Mouse (Mus musculus): ENCODE data around the gene Acsm1. TPM values are rescaled to one million over a fixed set of nuclear protein-coding genes. Genes with fewer than 3 reads are reported as not detected.
"Not testable (repeated sequence)": the region's sequence is repeated elsewhere in the genome, so short reads cannot be mapped to it uniquely, and the experiment has no call there.

Acsm1 gene
- not detected in 2 replicates for polyA plus RNA-seq (2015; fragmentation: Nextera tagmentation; extraction: Ambion mirVana)

GRCm38 (mm10) chr7:119606664-119607076 lies at the start of gene Acsm1:
TSS of gene Acsm1 (plus strand) at chr7:119607026.
- Histone ChIP-seq H3K9me3 (no peaks in the 10 kb centered on the region), H3K36me3 (no peaks in the 10 kb centered on the region), H3K4me1 (replicated peaks) (no peaks in the 10 kb centered on the region), H3K4me3 (no peak within 1 kb of the TSS), H3K27me3 (no peaks in the 10 kb centered on the region), H3K27ac (replicated peaks) (no peak within 1 kb of the TSS), H3K9ac (no peak within 1 kb of the TSS), H3K4me2 (no peak within 1 kb of the TSS)
- ATAC-seq (ENCODE audit: low read depth) = no peak
- 89% methylated on average over 5 of the region's 5 CpGs for WGBS

GRCm38 (mm10) chr7:119559789-119560451 lies 46.9 kb upstream of the Acsm1 start:
- Histone ChIP-seq H3K36me3 (no peaks in the 10 kb centered on the region), H3K4me2 (no peak overlapping the region), H3K9me3 (no peaks in the 10 kb centered on the region), H3K4me1 (replicated peaks) (no peaks in the 10 kb centered on the region), H3K9ac (no peak overlapping the region), H3K4me3 (no peak overlapping the region), H3K27me3 (no peaks in the 10 kb centered on the region), H3K27ac (replicated peaks) (no peak overlapping the region)
- no peak for ATAC-seq (ENCODE audit: low read depth)
- WGBS = 73% methylated on average over 3 of the region's 3 CpGs

- Histone ChIP-seq H3K4me1 (replicated peaks) (no peaks in the 10 kb centered on the region), H3K36me3 (no peaks in the 10 kb centered on the region), H3K4me2 (no peak overlapping the region), H3K9me3 (no peaks in the 10 kb centered on the region), H3K4me3 (no peak overlapping the region), H3K9ac (no peak overlapping the region), H3K27me3 (no peaks in the 10 kb centered on the region), H3K27ac (replicated peaks) (no peak overlapping the region)
- ATAC-seq (ENCODE audit: low read depth) = no peak
- WGBS = 85% methylated on average over 3 of the region's 3 CpGs
These were observed 46.4 kb upstream of the Acsm1 start for GRCm38 (mm10) chr7:119560452-119560835.

- H3K27me3 ChIP-seq = no peaks in the 10 kb centered on the region
- ATAC-seq (ENCODE audit: low read depth) = no peak
- H3K4me1 ChIP-seq (replicated peaks) = no peaks in the 10 kb centered on the region
- no peaks in the 10 kb centered on the region for H3K9me3 ChIP-seq
- H3K4me3 ChIP-seq = no peak overlapping the region
- 57% methylated on average over 4 of the region's 4 CpGs for WGBS
- no peak overlapping the region for H3K27ac ChIP-seq (replicated peaks)
- no peak overlapping the region for H3K4me2 ChIP-seq
- no peak overlapping the region for H3K9ac ChIP-seq
- no peaks in the 10 kb centered on the region for H3K36me3 ChIP-seq
These were observed 45.4 kb upstream of the Acsm1 start for GRCm38 (mm10) chr7:119561441-119561840.

GRCm38 (mm10) chr7:119562476-119562875 lies 44.4 kb upstream of the Acsm1 start:
- not testable (repeated sequence) for H3K4me1 ChIP-seq (replicated peaks); ATAC-seq (ENCODE audit: low read depth); H3K36me3 ChIP-seq; H3K9me3 ChIP-seq; H3K4me3 ChIP-seq; H3K9ac ChIP-seq; H3K27ac ChIP-seq (replicated peaks); H3K4me2 ChIP-seq; H3K27me3 ChIP-seq
- 92% methylated on average over 2 of the region's 2 CpGs for WGBS

GRCm38 (mm10) chr7:119594530-119595107 lies 12.2 kb upstream of the Acsm1 start:
- 75% methylated on average over 3 of the region's 3 CpGs for WGBS
- H3K27ac ChIP-seq (replicated peaks) = no peak overlapping the region

GRCm38 (mm10) chr7:119595306-119595705 lies 11.5 kb upstream of the Acsm1 start:
- 28% methylated on average over 1 of the region's 1 CpGs for WGBS

More at GRCm38 (mm10) chr7:119594530-119595107, 12.2 kb upstream of the Acsm1 start:
- no peaks in the 10 kb centered on the region for H3K27me3 ChIP-seq
- H3K9me3 ChIP-seq = no peaks in the 10 kb centered on the region
- ATAC-seq (ENCODE audit: low read depth) = no peak
- H3K4me2 ChIP-seq = no peak overlapping the region
- H3K36me3 ChIP-seq = no peaks in the 10 kb centered on the region
- H3K4me1 ChIP-seq (replicated peaks) = no peaks in the 10 kb centered on the region
- no peak overlapping the region for H3K9ac ChIP-seq
- no peak overlapping the region for H3K4me3 ChIP-seq

GRCm38 (mm10) chr7:119596536-119596935 lies 10.3 kb upstream of the Acsm1 start:
- no peaks in the 10 kb centered on the region for H3K36me3 ChIP-seq
- no peaks in the 10 kb centered on the region for H3K4me1 ChIP-seq (replicated peaks)
- no peak for ATAC-seq (ENCODE audit: low read depth)
- no peak overlapping the region for H3K4me2 ChIP-seq
- no peak overlapping the region for H3K27ac ChIP-seq (replicated peaks)
- WGBS = 70% methylated on average over 2 of the region's 2 CpGs
- H3K4me3 ChIP-seq = no peak overlapping the region
- H3K9ac ChIP-seq = no peak overlapping the region
- no peaks in the 10 kb centered on the region for H3K27me3 ChIP-seq
- no peaks in the 10 kb centered on the region for H3K9me3 ChIP-seq

More at GRCm38 (mm10) chr7:119595306-119595705, 11.5 kb upstream of the Acsm1 start:
- H3K4me3 ChIP-seq = no peak overlapping the region
- H3K4me2 ChIP-seq = no peak overlapping the region
- no peaks in the 10 kb centered on the region for H3K4me1 ChIP-seq (replicated peaks)
- H3K9ac ChIP-seq = no peak overlapping the region
- H3K36me3 ChIP-seq = no peaks in the 10 kb centered on the region
- no peaks in the 10 kb centered on the region for H3K27me3 ChIP-seq
- H3K27ac ChIP-seq (replicated peaks) = no peak overlapping the region
- no peak for ATAC-seq (ENCODE audit: low read depth)
- H3K9me3 ChIP-seq = no peaks in the 10 kb centered on the region

- WGBS = 91% methylated on average over 2 of the region's 2 CpGs
- Histone ChIP-seq H3K4me2 (no peak overlapping the region), H3K27ac (replicated peaks) (no peak overlapping the region), H3K36me3 (no peaks in the 10 kb centered on the region), H3K27me3 (no peaks in the 10 kb centered on the region), H3K4me3 (no peak overlapping the region), H3K4me1 (replicated peaks) (no peaks in the 10 kb centered on the region), H3K9ac (no peak overlapping the region), H3K9me3 (no peaks in the 10 kb centered on the region)
- no peak for ATAC-seq (ENCODE audit: low read depth)
These were observed 5.5 kb upstream of the Acsm1 start for GRCm38 (mm10) chr7:119601195-119601953.

- ATAC-seq (ENCODE audit: low read depth) = no peak
- no peaks in the 10 kb centered on the region for H3K9me3 ChIP-seq
These were observed 4.9 kb upstream of the Acsm1 start for GRCm38 (mm10) chr7:119601954-119602317.

GRCm38 (mm10) chr7:119604903-119605483 lies 1.8 kb upstream of the Acsm1 start:
- Histone ChIP-seq H3K9ac (no peak overlapping the region), H3K4me2 (no peak overlapping the region), H3K9me3 (no peaks in the 10 kb centered on the region), H3K27ac (replicated peaks) (no peak overlapping the region), H3K4me3 (no peak overlapping the region), H3K27me3 (no peaks in the 10 kb centered on the region), H3K36me3 (no peaks in the 10 kb centered on the region), H3K4me1 (replicated peaks) (no peaks in the 10 kb centered on the region)
- WGBS = 94% methylated on average over 2 of the region's 2 CpGs
- no peak for ATAC-seq (ENCODE audit: low read depth)

More at GRCm38 (mm10) chr7:119601954-119602317, 4.9 kb upstream of the Acsm1 start:
- H3K27ac ChIP-seq (replicated peaks) = no peak overlapping the region
- 81% methylated on average over 1 of the region's 1 CpGs for WGBS
- no peaks in the 10 kb centered on the region for H3K4me1 ChIP-seq (replicated peaks)
- no peak overlapping the region for H3K4me2 ChIP-seq
- no peak overlapping the region for H3K4me3 ChIP-seq
- H3K9ac ChIP-seq = no peak overlapping the region
- no peaks in the 10 kb centered on the region for H3K27me3 ChIP-seq
- no peaks in the 10 kb centered on the region for H3K36me3 ChIP-seq
